Mouse (Mus musculus) lung, postnatal 10 days (tissue): ENCODE measurements around the gene Tmem80.

ENCODE experiments used
- DNase-seq: peaks from one replicate; pipeline ENCODE4 v3.0.0; 2021

Gene Tmem80

GRCm38 (mm10) chr7:141363106-141363751 is 35.7 kb downstream of the Tmem80 start:
- DNase-seq = peak; percentile 83

GRCm38 (mm10) chr7:141363752-141364125 is 36.2 kb downstream of the Tmem80 start:
- no peak for DNase-seq

GRCm38 (mm10) chr7:141364349-141365048 is 37.0 kb downstream of the Tmem80 start:
- DNase-seq = no peak

GRCm38 (mm10) chr7:141365049-141365445 is 37.5 kb downstream of the Tmem80 start:
- DNase-seq = no peak

GRCm38 (mm10) chr7:141367358-141367757 is 39.8 kb downstream of the Tmem80 start:
- DNase-seq = no peak

GRCm38 (mm10) chr7:141369918-141370317 is 42.4 kb downstream of the Tmem80 start:
- DNase-seq = no peak

- DNase-seq = no peak
Measured at GRCm38 (mm10) chr7:141371942-141372595, 44.5 kb downstream of the Tmem80 start.

GRCm38 (mm10) chr7:141373611-141374010 is 46.1 kb downstream of the Tmem80 start:
- DNase-seq = no peak

- DNase-seq = no peak
Measured at GRCm38 (mm10) chr7:141374399-141374798, 46.9 kb downstream of the Tmem80 start.

GRCm38 (mm10) chr7:141379584-141379983 is 52.0 kb downstream of the Tmem80 start:
- DNase-seq = peak; percentile 30

- no peak for DNase-seq
Measured at GRCm38 (mm10) chr7:141381068-141381835, 53.7 kb downstream of the Tmem80 start.
